Mouse (Mus musculus): ENCODE results near the gene Col25a1. TPM values are rescaled to one million over a fixed set of nuclear protein-coding genes. Genes with fewer than 3 reads are reported as not detected.

The Col25a1 gene
- polyA plus RNA-seq, 1 experiment from 2014 or later: 3.9 TPM

DNA sequence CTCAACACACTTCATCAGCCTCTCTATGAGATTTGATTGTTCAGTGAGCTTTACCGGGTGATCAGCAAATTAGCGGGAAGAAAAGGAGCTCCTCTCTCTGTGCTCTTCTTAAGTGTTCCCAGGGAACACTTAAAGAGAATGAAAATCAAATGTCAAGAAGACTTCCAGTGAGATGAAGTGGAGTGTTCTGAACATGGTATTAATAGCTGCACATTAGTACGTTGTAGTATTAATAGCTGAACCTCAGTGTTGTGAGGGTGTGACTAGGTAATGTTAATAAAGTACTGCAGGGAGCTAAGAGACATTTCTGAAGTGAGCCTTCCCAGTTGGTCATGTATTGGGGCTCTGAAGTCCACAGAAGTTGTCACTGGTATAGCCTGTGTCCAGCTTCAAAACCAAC is 139.2 kb downstream of the Col25a1 start:
- Histone ChIP-seq H3K4me3 (no peak overlapping the region), H3K36me3 (peaks cover 4% of the 10 kb centered on the region; the same call in 1 of the 2 replicates), H3K27ac (no peak overlapping the region), H3K27me3 (ENCODE audit: insufficient read depth, poor library complexity, severe bottlenecking) (no peaks in the 10 kb centered on the region), H3K4me1 (no peaks in the 10 kb centered on the region), H3K9me3 (0 out of 2 replicates have a peak, but pooled peaks cover 11% of the 10 kb centered on the region)
- DNase-seq (ENCODE audit: low spot score): no peak
- 78% methylated on average over 3 of the region's 3 CpGs for WGBS

DNA sequence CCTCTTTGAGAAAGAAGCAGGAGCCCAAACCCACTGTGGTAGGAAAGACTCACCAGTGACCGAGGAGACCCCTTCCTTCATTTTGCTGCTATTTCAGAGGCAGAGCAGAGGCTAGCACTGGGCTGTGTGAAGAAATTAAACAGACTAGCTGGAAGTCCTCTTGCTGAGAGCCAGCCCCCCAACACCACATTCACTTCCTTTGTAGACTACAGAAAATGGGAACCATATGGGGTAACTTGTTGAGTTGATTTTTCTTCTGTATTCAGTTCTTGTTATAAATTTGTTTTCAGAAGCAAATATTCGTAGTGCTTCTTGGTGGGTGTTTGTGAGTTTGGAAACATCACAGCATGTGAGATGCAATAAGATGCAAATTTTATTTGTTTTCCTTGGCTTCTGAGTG is 142.6 kb downstream of the Col25a1 start:
- Histone ChIP-seq H3K4me1 (no peaks in the 10 kb centered on the region), H3K9me3 (0 out of 2 replicates have a peak, but pooled peaks cover 11% of the 10 kb centered on the region), H3K4me3 (no peak overlapping the region), H3K27me3 (ENCODE audit: insufficient read depth, poor library complexity, severe bottlenecking) (no peaks in the 10 kb centered on the region), H3K27ac (no peak overlapping the region), H3K36me3 (peaks cover 4% of the 10 kb centered on the region; the same call in 1 of the 2 replicates)
- DNase-seq (ENCODE audit: low spot score): no peak
- 78% methylated on average over 2 of the region's 2 CpGs for WGBS

DNA sequence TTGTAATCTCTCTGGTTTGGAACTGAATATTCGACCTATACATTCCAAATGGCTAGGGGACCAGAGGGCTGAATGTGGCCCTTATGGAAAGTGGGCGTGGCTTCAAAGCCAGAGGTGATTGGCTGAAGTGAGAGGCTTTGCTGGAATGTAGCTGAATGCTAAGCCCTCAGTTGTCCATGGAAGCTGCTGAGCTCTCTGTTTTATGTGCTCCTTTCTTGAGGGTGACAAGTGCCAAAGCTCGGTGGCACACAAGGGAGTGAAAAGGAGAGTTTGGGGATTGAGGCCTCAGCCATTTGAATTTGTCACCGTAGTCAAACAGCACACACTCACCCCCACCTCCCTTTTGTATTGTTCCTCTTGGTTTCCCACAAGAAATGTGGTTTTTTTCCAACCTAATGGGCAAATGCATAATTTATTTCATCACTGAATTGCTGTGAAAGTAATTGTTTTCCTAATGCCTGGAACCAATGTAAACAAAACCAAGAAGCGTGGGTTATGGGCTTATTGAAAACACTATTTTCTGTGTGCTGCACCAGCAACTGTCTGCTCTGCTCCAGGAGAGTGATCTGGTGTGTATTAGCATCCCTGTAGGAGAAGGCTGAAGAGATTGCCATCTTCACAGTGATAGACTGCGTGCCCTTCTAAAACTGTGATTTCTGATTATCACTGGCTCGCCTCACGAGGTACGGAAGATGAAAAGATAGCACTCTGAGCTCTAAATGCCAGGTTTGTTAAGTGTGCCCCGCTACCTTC is 147.2 kb downstream of the Col25a1 start:
- no peaks in the 10 kb centered on the region for H3K27me3 ChIP-seq (ENCODE audit: insufficient read depth, poor library complexity, severe bottlenecking)
- 0 out of 2 replicates have a peak, but pooled peaks cover 4% of the 10 kb centered on the region for H3K9me3 ChIP-seq
- H3K36me3 ChIP-seq: no peaks in the 10 kb centered on the region
- 71% methylated on average over 10 of the region's 10 CpGs for WGBS
- DNase-seq (ENCODE audit: low spot score): no peak
- H3K4me1 ChIP-seq: 0 out of 2 replicates have a peak, but pooled peaks cover 5% of the 10 kb centered on the region
- H3K27ac ChIP-seq: no peak overlapping the region
- H3K4me3 ChIP-seq: no peak overlapping the region

DNA sequence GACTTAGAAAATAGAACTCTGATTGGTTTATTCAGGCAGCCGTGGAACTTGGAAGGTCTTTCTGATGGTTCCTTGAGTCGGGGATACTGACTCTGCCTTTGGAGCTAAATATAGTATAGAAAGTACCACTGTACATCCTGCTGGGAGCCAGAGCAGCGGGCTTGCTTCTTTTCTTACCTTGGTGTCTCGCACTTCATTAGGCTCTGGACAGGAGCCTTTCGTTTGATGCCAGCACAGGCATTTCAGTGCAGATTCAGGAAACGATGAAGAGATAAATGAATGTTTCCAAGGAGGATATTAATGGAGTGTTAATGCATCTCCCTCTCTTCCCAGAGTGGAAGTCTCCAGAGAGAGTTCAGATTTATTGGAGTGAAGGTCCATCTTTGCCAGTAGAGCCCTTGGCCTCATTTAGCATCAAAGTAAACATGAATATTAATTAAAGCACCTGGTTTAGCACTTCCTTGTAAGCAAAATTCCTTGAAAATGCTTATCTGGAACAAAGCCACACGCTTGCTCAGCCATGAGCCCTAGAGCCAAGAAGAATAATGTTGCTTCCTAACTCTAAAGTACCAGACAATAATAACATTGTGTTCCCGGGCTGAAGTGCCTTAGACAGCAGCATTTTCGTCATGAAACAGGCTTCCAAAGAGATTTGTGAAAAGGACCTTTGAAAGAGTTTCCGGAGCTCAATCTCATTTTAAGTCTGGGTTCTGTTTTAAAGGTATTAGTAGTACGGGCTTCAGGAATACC is 151.9 kb downstream of the Col25a1 start:
- no peaks in the 10 kb centered on the region for H3K9me3 ChIP-seq
- H3K4me3 ChIP-seq: no peak overlapping the region
- no peaks in the 10 kb centered on the region for H3K36me3 ChIP-seq
- 68% methylated on average over 11 of the region's 11 CpGs for WGBS
- DNase-seq (ENCODE audit: low spot score): no peak
- H3K27ac ChIP-seq: no peak overlapping the region
- H3K27me3 ChIP-seq (ENCODE audit: insufficient read depth, poor library complexity, severe bottlenecking): no peaks in the 10 kb centered on the region
- 0 out of 2 replicates have a peak, but pooled peaks cover 5% of the 10 kb centered on the region for H3K4me1 ChIP-seq

DNA sequence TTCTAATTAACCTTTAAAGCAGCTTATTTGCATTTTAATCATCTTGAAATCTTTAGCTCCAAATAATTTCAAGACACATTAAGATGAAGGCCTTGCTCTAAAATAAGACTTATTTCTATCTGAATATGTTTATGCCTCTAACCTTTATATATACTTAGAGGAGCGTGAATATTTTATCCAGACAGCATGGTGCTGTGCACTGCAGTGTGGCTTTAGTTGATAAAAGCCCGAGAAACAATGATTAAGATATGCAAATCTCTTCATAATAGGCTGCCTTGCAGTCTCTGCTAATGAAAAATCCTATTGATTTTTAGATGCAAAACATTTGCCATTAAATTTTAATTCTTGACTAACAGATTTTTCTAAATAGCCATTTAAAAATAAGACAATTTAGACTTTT is 156.8 kb downstream of the Col25a1 start:
- no peak overlapping the region for H3K27ac ChIP-seq
- no peaks in the 10 kb centered on the region for H3K4me1 ChIP-seq
- 81% methylated on average over 2 of the region's 2 CpGs for WGBS
- H3K4me3 ChIP-seq: no peak overlapping the region
- no peaks in the 10 kb centered on the region for H3K27me3 ChIP-seq (ENCODE audit: insufficient read depth, poor library complexity, severe bottlenecking)
- H3K36me3 ChIP-seq: no peaks in the 10 kb centered on the region
- no peak for DNase-seq (ENCODE audit: low spot score)
- no peaks in the 10 kb centered on the region for H3K9me3 ChIP-seq

DNA sequence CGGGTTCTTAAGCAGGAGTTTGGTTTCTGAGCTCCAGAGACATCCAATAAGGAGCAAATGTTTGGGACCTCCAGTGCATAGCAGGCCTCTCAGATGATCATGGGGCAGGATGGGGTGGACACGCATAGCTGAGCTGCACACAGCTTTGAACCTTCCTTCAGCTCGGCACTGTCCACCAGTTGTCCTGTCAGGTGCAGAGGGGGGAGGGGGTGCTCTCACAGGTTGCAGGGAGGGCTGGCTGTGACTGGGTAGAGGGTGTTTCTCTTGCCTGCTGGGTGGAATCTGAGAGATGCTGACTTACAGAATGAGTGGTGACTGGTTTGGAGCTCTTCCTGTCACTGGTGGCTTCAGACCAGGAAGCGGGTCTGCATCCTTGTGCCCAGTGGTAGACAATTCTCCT is 157.5 kb downstream of the Col25a1 start:
- no peak for DNase-seq (ENCODE audit: low spot score)
- Histone ChIP-seq H3K4me1 (no peaks in the 10 kb centered on the region), H3K4me3 (no peak overlapping the region), H3K36me3 (no peaks in the 10 kb centered on the region), H3K27ac (no peak overlapping the region), H3K9me3 (no peaks in the 10 kb centered on the region), H3K27me3 (ENCODE audit: insufficient read depth, poor library complexity, severe bottlenecking) (no peaks in the 10 kb centered on the region)
- WGBS: 82% methylated on average over 4 of the region's 4 CpGs

DNA sequence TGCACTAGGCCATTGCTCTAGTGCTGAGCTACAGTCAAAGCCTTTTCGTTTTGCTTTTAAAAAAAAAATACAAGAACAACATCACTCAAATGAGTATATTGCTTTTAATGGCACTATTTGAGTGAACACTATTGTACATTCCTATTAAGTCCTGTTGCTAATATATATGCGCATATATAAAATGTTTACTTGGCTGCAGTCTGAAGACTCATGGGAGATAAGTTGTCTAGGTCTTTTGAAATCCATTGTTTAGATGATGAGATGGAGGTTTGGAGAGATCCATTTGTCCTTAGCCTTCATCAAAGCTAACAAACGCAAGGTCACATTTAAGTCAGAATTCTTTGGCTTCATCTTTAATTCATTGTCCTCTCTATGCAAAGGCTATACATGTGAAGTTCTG is 157.9 kb downstream of the Col25a1 start:
- 90% methylated on average over 3 of the region's 3 CpGs for WGBS
- no peak overlapping the region for H3K27ac ChIP-seq
- no peak overlapping the region for H3K4me3 ChIP-seq
- H3K9me3 ChIP-seq: no peaks in the 10 kb centered on the region
- DNase-seq (ENCODE audit: low spot score): no peak
- no peaks in the 10 kb centered on the region for H3K27me3 ChIP-seq (ENCODE audit: insufficient read depth, poor library complexity, severe bottlenecking)
- H3K36me3 ChIP-seq: no peaks in the 10 kb centered on the region
- no peaks in the 10 kb centered on the region for H3K4me1 ChIP-seq

DNA sequence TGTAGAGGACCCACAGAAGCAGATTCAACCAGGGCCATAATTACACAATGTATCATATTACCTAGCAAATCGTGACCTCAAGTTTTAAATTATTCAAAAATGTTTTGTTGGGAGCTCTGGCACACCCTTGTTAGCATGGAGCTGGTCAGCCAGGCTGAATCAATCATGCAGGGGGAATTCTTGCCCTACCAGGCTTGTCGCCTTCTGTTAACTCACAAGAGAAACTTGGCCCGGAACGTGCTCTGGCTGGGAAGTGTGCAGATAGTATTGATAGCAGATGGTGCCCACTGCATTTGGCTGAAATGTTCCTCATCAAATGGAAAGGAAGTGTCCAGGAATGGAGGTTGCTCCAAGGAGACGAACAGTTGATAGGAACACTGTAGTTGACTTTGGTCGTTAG is 158.9 kb downstream of the Col25a1 start:
- Histone ChIP-seq H3K27ac (no peak overlapping the region), H3K4me3 (no peak overlapping the region), H3K9me3 (no peaks in the 10 kb centered on the region), H3K4me1 (no peaks in the 10 kb centered on the region), H3K36me3 (no peaks in the 10 kb centered on the region), H3K27me3 (ENCODE audit: insufficient read depth, poor library complexity, severe bottlenecking) (no peaks in the 10 kb centered on the region)
- 74% methylated on average over 6 of the region's 6 CpGs for WGBS
- DNase-seq (ENCODE audit: low spot score): no peak

DNA sequence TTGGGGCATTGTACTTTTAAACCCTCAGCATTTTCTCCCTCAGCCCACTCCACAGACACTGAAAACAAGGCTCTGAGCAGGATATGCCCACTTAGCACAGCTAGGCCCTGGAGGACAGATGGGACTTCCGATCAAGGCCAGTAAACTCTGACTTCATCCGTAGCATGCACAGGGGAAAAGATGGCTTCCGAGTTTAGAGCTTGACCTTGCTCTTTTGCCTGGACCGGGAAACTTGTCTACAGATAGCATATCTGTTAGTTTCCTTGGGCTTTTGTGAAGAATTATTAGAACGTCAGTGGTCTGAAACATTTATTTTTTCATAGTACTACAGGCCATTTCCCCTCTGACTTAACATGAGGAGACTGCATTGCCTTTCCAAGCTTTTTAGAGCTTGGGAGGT is 159.4 kb downstream of the Col25a1 start:
- 78% methylated on average over 5 of the region's 5 CpGs for WGBS
- H3K36me3 ChIP-seq: no peaks in the 10 kb centered on the region
- no peak overlapping the region for H3K27ac ChIP-seq

DNA sequence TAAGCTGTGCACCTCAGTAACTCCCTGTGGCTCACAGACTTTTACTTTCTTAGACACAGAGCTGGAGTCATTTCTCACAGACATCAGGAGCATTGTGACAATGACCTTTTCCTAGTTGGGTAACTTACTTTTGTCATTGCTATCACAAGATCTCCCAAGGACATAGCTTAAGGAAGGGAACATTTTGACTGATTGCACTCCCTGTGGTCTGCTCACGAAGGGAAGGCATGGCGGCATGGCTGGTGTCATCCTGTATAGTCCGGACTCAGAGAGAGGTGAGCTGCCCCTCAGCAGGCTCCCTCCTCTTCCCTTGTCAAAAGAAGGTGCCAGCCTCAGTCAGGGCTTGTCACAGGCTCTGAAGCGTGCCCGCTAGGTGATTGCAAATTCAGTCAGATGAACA is 160.6 kb downstream of the Col25a1 start:
- WGBS: 82% methylated on average over 5 of the region's 5 CpGs
- H3K4me3 ChIP-seq: no peak overlapping the region
- DNase-seq (ENCODE audit: low spot score): no peak
- H3K27ac ChIP-seq: no peak overlapping the region
- no peaks in the 10 kb centered on the region for H3K4me1 ChIP-seq
- H3K36me3 ChIP-seq: no peaks in the 10 kb centered on the region
- no peaks in the 10 kb centered on the region for H3K27me3 ChIP-seq (ENCODE audit: insufficient read depth, poor library complexity, severe bottlenecking)
- no peaks in the 10 kb centered on the region for H3K9me3 ChIP-seq

More for the DNA sequence above, 159.4 kb downstream of the Col25a1 start:
- Histone ChIP-seq H3K4me1 (no peaks in the 10 kb centered on the region), H3K9me3 (no peaks in the 10 kb centered on the region), H3K4me3 (no peak overlapping the region), H3K27me3 (ENCODE audit: insufficient read depth, poor library complexity, severe bottlenecking) (no peaks in the 10 kb centered on the region)
- DNase-seq (ENCODE audit: low spot score): no peak

DNA sequence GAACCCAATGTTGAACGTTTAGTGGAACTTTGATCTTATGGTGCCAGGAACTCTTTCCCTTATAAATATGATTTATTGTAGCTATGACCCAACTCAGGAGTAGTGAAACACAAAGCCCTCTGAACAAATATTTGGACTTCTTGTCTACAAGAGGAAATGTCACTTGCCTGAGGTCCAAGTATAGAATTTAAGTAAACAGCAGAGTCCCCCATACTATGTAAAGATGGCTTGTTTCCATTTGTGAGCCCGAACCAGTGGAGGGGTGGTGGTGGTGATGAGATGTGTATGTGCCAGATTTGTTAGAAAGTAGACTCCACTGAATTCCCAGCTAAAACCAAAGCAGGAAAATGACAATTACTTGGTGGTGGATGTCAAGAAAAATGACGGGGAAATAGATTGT is 169.2 kb downstream of the Col25a1 start:
- WGBS: 70% methylated on average over 3 of the region's 3 CpGs

DNA sequence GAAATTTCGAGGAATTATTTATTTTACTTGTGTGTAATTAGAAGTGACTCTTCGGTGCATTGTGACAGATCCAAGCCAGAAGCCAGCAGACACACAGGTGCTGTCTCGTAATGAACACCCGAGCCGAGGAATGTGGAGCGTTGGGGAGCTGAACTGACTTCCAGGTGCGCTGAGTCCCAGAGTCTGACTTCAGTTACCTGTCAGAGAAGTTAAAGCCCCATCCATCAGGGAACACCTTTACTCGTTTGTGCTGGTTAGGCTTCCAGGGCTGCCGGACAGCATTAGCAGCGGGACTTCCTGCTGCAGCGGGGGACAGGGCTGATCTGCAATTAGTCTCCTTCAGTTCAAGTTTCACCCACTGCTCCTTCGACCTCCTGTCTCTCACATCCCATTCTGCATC is 172.3 kb downstream of the Col25a1 start:
- H3K27ac ChIP-seq: no peak overlapping the region
- no peaks in the 10 kb centered on the region for H3K27me3 ChIP-seq (ENCODE audit: insufficient read depth, poor library complexity, severe bottlenecking)
- no peaks in the 10 kb centered on the region for H3K9me3 ChIP-seq
- H3K4me1 ChIP-seq: peaks cover 11% of the 10 kb centered on the region
- no peak for DNase-seq (ENCODE audit: low spot score)
- H3K4me3 ChIP-seq: no peak overlapping the region
- H3K36me3 ChIP-seq: no peaks in the 10 kb centered on the region
- WGBS: 68% methylated on average over 12 of the region's 12 CpGs

More for the DNA sequence above, 169.2 kb downstream of the Col25a1 start:
- Histone ChIP-seq H3K4me1 (peaks cover 7% of the 10 kb centered on the region), H3K4me3 (no peak overlapping the region), H3K27ac (no peak overlapping the region), H3K27me3 (ENCODE audit: insufficient read depth, poor library complexity, severe bottlenecking) (no peaks in the 10 kb centered on the region), H3K36me3 (no peaks in the 10 kb centered on the region), H3K9me3 (no peaks in the 10 kb centered on the region)
- no peak for DNase-seq (ENCODE audit: low spot score)

DNA sequence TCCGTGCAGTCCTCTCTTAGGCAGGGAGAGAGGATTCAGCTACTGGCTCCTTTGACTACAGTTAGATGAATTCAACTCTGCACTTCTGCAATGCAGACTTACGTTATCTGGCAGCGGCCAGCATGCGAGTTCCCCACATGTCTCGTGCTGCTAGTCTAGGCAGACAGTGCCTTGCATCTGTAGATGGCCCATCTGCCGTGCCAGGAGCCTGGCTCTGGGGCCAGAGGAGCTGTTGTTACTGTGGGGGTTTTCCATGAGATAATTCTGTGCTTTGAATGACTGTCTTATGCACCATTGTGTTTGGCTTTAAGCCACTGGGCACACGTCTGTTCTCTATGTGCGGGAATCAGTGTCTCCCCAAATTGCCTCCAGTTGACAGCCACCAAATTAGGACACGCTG is 173.5 kb downstream of the Col25a1 start:
- Histone ChIP-seq H3K27me3 (ENCODE audit: insufficient read depth, poor library complexity, severe bottlenecking) (no peaks in the 10 kb centered on the region), H3K36me3 (no peaks in the 10 kb centered on the region), H3K9me3 (no peaks in the 10 kb centered on the region), H3K27ac (no peak overlapping the region), H3K4me3 (no peak overlapping the region), H3K4me1 (peaks cover 11% of the 10 kb centered on the region)
- 63% methylated on average over 9 of the region's 9 CpGs for WGBS
- no peak for DNase-seq (ENCODE audit: low spot score)
